Mouse (Mus musculus): ENCODE data around the gene H3f3b.
"Not testable (repeated sequence)": the region's sequence is repeated elsewhere in the genome, so short reads cannot be mapped to it uniquely, and the experiment has no call there.

The H3f3b gene

DNA sequence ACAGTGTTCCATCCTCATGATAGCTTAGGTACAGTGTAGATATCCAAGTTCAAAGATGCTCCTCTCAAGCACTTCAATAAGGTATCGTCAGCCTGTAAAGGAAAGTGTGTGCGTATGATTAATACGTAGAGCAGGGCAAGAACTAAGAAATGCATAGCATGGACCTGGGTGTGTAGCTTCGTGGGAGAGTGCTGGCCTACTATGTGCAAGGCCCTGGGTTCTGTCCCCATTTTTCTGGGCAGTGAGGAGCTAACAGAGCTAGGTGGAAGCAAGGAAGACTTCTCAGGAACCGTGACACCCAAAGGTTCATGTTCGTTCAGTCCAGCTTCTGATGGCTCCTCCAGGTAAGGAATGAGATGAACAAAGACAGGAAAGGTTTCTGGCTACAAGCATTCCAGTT lies 17.4 kb upstream of the H3f3b start:
- DNase-seq = no peak

DNA sequence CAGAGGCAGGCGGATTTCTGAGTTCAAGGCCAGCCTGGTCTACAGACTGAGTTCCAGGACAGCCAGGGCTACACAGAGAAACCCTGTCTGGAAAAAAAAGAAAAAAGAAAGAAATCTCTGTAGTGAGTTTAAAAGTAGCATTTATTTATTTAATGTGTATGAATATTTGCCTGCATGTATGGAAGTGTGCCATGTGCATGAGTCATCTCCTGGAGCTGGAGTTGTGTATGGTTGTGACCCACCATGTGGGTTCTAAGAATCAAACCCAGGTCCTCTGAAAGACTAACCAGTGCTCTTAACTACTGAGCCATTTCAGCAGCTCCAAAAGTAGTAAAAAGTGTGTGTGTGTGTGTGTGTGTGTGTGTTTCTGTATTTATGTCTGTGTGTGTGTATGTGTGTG lies 15.5 kb upstream of the H3f3b start:
- DNase-seq = no peak

DNA sequence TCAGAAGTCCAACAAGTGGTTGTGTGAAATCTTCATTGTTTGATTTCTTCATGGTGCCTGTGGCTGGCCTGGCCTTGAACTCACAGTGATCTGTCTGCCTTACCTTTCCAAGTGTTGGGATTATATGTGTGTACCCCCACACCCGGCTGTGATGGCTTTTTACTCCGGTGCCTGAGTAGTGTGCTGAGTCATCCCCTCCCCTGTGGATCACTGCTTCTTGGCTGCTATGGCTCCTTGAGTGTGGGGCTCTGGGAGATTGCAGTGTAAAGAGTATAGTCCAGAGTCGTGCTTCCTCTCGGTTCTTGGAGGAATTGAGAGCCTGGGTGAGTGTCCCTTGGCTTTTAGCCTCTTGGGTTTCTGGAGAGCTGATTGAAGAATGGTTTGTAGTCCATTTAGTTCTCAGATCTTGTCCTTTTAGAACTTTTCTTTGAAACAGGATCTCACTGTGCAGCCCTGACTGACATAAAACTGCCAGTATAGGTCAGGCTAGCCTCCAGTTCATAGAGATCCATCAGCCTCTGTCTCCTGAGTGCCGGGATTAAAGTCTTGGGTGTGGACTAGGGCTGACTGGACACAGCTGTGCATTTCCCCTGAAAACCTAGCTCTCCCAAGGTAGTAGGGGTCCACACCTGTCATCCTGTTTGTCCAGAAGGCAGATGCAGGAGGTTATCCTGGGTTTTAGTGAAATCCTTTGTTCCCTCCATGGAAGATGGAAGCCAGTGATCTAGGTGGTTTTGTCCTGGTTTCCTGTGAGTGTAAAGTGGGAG lies 14.8 kb upstream of the H3f3b start:
- DNase-seq = no peak

DNA sequence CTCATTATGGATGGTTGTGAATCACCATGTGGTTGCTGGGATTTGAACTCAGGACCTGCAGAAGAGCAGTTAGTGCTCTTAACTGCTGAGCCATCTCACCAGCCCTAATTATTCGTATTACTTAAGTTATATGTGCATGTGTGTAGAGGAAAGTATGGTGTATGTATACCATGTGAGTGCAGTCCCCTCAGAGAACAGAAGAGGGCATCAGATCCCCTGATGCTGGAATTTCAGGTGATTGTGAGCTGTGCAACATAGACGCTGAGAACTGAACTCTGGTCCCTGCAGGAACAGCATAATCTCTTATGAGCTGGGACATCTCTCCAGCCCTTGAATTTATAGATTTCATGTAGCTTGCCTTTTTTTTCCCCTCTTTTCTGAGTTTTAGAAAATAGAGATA lies 14.1 kb upstream of the H3f3b start:
- DNase-seq = no peak

DNA sequence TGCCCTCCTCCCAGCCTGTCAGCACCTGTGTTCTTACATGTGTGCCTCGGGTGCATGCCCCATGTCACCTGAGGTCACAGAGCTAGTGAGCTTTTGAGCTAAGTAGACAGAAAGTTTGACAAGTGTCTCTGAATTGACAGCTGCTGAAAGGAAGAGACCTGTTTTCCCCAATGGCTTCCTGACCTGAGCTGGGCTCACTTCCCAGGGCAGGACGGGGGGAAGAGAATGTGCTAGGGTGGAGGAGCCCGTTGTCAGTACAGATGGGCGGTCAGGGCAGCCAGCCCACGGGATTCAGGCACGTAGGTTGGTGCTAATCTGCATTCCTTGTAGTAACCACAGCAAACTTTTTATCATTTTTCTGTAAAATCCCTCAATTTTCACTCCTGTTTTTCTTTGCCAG lies 12.8 kb upstream of the H3f3b start:
- no peak for DNase-seq

DNA sequence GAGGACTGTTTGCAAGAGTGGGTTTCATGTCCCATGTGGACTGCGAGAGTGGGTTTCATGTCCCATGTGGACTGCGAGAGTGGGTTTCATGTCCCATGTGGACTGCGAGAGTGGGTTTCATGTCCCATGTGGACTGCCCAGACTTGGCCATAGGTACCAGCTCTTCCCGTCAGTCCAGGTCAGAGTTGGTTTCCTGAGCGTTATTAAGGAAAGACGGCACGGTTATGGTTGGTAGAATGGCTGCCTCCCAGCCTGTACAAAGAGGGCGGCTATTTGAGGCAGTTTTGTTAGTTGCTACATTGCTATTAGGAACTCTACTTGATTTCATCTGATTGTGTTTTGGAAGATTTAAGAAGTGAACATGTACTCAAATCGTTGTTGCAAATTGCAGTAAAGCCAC lies 10.1 kb upstream of the H3f3b start:
- DNase-seq = no peak

DNA sequence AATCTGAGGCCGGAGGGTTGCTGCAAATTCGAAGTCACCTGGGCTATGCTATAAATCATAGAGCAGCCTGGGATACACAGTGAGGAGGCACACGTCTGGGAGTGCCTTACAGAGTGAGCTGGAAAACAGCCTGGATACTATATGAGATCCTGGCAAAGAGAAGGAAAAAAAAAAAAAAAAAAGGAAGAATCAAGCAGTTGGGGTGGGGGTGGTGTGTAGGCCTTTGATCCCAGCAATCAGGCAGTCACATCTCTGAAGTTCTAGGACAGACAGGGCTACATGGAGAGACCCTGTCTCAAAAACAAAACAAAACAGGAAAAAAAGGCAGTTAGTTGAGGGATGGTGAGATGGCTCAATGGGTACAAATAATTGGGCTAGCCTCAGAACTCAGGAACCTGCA lies 8.9 kb upstream of the H3f3b start:
- DNase-seq = no peak

DNA sequence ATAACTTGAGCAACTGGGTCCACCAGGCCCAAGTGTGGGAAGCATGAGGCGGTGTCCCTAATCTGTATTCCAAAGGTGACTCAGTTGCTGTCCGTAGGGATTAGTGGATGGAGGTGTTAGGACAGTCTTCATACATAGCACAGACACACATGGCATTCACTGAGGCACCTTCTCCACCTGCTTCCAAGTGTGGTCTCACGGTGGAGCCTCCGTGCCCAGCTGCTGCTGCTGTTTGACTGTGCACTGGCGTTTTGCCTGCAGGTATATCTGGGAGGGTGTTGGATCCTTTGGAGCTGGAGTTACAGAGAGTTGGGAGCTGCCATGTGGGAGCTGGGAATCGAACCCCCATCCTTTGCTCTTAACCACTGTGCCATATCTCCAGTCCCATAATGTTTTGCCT lies 6.8 kb upstream of the H3f3b start:
- no peak for DNase-seq

DNA sequence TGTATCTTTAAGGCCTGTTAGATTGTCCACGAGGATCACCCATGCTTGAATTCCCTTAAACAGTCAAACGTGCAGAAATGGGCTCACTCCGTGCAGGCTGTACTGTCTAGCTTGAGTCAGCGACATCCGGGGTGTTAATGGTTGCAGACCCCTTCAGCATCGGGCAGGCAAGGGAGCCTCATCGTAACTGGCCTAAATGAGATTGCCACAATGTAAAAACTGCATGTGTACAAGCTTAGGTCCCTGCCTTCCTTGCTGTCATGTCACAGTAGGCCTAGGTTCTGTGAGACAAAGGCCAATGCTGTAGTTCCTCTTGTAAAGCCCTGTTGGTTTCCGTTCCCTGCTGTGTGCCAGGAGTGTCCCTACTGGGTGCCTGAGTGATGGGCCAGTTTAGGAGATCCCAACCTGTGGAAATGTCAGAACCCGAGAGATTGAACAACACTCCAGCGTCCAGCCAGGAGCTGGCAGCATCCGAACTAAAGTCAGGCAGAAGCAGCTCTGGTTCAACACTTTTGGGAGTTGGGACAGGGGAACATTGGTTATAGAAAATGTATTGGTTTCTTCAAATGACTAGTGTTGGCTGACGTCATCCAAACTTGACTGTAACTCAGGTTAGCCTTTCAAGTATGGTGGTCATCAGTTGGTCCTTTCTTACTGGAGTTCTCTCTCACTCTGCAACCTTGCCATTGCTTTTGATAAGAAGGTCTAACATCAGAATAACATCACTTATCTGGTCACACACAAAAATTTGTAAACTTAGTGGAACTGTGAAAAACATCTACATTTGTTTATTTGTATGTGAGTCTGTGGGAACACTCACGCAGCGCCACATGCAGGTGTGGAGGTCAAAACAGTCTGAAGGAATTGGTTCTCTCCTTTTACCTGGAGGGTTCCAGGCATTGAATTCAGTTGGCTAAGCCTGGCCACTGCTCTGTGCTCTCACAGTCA lies 3.4 kb upstream of the H3f3b start:
- DNase-seq = peak; percentile 29

DNA sequence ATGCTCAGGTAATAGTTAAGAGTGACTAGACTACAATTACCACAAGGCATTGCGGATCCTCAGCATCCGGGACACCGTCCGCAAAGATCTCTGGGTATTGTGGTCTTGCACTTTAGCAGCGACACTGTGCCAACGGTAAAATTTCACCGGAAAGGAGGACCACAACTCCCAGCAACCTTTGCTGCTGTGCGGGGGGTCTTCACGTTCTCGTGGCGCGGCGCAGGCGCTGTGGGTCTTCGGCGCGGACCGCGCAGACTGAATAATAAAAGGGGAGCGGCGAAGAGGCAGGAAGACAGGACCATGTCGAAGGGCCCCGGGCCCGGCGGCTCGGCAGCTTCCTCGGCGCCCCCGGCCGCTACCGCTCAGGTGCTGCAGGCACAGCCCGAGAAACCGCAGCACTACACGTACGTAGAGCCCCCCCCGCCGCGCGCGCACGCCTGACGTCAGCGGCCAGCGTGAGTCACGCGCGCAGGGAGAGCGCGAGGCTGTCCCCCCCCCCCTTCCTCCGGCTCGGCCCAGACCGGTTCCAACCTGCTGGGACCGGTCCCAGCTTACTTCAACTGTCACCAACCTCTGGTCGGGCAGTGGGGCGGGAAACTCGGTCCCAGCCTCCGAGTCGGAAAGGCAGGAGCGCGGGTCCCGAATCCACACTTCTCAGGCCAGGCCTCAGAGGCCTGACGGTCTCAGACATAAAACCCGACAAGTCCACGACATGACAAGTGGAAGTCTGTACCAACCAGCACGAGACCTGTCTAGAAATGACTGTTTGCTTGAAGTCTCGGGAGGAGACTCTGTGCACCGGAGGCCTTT lies 2.5 kb upstream of the H3f3b start, which contains the start of gene Unk:
TSS of gene Unk (plus strand) at position 235 of the 810 bp plus-strand sequence.
- peak; percentile 97 for DNase-seq

DNA sequence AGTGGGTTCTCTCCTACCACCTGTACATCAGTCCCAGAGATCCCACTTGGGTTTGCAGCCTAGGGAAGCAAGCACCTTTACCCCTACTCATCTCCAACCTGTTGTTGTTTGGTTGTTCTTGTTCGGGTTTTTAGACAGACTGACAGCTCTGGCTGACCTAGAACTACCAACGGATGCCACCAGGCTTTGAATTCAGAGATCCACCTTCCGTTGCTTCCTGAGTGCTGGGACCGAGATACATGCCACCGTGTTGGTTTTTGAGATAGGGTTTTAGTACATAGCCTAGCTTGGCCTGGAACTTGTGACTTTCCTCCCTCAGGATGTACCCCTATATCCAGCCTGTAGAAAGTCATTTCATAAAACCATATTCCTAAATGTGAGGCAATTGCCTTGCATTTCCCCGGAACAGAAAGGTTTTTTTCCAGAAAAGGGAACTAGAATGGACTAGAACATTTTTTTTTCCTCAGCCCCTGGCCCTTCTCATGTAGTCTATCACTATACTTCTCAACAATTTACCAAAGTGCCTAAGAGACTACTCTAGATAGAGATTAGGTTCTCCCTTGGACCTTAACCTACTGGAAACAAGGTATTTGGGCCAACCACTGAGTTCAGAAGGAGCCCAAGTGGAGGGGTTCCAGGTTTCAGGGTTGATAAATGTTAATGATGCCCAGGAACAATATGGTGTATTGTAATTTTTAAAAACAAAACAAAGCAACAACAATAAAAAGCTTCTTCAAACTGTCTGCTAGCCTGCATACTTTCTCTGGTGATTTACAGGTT lies 1.5 kb upstream of the H3f3b start:
- no peak for DNase-seq

DNA sequence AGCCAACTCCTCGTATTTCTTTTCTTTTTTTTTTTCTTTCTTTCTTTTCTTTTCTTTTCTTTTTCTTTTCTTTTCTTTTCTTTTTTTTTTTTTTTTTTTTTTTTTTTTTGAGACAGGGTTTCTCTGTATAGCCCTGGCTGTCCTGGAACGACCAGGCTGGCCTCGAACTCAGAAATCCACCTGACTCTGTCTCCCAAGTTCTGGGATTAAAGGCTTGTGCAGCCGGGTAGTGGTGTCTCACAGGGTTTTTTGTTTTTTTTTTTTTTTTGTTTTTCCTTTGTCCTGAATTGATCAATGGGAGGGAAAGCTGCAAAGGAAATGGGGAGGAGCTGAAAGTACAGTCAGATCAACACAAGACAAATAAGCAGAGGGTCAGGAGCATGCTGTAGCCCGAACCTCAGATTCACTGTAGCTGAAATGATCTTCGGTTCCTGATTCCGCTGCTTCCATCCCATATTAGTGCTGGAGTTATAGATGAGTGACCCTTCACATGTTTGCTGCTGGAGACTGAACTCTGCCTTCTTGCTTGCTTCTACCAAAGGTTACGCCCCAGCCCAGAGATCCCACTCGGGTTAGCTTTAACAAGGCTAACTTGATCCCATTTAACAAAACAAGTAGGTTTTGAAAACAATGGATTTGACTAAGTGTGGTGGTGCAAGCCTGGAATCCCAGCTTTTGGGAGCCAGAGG lies 559 bp upstream of the H3f3b start:
- no peak for DNase-seq

DNA sequence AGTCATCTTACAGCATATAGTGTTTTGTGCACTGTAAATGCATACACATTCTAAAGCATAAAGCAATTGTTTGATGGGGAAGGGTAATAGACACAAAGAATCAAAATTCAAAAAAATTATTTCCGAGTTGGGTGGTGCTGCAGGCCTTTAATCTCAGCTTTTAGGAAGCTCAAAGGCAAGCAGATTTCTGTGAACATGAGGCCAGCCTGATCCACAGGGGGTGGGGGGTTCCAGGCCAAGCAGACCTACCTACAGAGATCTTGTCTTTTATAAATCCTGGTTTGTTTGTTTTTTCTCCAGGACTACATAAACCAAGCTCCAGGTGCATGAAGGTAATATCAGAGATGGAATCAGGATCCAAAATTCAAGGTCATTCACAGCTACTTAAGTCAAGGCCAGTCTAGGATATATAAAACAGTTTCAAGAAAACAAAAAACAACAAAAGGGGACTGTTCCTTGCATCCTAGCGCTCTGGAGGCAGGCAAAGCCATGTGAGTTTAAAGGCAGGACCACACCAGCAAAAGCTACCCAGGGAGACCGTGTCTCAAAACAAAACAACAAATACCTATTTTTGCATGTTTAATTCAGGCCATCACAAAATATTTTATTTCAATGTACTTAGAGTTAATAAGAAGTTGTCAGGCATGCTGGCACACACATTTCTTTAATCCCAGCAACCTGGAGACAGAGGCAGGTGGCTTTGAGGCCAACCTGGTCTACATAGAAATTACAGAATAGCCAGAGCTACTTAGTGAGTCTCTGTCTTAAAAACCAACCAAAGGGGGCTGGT lies 2.5 kb downstream of the H3f3b start:
- DNase-seq = no peak

DNA sequence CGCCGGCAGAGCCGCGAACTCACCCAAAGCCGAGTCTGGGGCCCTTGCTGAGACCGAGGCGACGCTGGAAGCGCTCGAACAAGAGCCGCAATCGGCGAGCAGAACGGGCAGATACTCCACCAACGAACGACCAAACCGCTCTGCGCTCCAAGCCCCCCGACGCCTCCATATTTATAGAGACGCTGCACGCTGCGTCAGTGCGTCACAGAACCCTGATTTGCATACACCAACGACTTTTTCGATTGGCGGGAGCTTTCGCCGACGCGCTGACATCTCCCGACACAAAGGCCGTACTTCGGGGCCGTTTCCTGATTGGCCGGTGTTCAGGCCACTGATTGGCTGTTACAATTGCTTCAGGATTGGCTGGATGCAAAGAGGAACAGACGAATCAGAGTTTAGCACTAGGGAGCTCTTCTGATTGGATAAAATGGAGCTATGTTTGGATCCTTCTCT lies 3.4 kb downstream of the H3f3b start:
- peak; percentile 94 for DNase-seq

DNA sequence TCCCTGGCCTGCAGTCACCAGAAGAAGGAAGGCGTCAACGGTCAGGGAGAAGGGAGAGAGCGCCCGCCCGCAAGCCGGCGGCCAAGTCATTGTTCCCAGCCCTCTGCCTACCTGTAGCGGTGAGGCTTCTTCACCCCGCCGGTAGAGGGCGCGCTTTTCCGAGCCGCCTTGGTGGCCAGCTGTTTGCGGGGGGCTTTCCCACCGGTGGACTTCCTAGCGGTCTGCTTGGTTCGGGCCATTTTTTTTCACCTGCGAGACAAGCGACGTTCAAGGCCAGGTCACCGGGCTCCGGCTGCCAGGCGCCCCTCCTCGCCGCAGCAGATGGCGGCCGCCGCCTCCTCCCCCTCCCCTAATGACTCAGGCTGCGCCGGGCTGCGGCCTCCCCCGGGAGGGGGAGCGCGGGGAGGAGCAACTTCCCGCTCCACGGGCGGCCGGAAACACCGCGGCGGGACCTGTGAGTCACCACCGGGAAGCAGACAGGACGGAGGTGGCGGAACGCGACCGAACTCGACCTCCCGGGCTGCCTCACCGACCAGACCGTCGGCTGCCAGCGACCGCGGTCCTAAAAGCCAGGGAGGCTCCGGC lies 3.9 kb downstream of the H3f3b start:
- peak; percentile 84 for DNase-seq

DNA sequence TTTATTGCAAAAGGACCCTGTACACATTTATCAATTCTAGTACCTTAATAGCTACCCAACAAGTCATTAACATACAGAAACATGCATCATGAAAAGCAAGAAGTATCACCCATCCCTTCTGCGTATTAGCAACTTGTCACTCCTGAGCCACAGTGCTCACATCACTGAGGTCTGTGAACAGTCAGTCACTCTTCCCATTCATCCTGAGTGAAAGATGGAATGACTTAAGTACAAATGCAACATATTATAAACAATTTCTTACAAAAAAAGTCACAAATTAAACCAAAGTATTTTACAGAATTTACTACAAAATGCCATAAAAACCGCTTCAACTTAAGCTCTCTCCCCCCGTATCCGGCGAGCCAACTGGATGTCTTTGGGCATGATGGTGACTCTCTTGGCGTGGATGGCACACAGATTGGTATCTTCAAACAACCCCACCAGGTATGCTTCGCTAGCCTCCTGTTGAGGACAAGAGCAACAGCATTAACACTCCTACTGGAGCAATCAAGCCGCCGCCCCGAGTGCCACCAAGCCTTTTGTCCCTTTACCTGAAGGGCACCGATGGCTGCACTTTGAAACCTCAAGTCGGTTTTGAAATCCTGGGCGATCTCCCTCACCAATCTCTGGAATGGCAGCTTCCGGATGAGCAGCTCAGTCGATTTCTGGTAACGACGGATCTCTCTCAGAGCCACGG lies 4.5 kb downstream of the H3f3b start:
- not testable (repeated sequence) for DNase-seq

DNA sequence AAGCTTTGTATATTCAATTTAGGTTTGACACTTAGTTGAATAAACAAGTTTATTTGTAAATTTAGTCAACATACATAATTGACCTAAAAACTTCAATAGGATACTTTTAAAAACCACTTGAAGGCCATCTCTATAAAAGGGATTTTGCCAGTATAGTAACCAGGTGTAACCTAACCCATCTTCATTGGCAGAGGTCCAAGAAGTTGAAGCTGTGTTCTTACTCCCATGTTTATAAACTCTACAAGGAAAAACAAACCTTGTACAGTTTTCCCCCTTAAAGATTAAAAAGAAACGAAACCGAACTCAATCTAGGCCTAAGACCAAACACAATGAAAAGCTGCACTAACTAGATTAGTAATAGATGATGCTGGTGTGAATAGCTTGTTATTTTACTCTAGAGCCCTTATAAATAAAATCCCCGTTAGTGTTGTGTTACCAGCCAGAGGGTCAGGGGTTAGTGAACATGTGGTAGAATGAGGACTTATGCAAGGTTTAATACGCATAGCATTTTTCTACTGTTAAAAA lies 5.4 kb downstream of the H3f3b start:
- DNase-seq = no peak

DNA sequence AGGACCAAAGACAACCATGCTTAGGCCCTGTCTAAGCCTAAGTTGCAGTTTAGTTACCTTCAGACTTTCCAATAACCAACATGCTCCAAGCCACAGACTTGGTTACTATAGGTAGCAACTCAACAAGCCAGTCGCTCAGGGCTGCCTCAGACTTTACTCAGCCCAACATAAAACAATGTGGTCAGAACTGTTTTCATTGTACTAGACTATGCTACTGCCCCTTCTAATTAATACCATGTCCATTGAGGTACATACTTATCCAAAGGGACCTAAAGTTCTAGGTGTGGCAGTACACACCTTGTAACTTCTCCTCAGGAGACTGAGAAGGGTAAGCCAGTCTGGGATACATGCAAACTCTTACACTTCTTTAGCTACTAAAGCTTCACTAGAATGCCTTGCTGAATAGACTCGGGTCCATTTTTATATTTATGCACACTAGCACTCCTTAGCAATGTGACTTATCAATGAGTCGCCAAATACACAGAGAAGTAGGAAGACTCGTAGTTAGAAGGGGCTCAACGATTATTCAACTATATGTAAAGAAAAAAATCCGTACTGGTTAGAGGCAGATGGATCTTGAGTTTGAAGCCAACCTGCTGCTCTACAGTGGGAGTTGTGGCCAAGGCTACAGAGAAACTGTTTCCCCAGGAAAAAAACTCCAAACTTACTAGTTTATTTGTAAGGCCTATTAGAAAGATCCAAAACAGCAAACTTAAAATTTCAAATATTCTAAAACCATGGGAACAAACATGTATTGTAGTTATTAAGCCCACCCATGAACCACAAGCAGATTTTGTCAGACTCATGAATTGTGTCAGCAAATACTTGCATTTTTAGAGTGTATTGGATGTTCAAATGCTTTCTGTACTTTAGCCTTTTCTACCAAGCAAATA lies 6.2 kb downstream of the H3f3b start:
- no peak for DNase-seq

All from right cerebral cortex, postnatal 25 days (tissue).